Mouse (Mus musculus) liver, postnatal 0 days (tissue): Measurements from ENCODE around the gene Art3. TPM values are rescaled to one million over a fixed set of nuclear protein-coding genes. Genes with fewer than 3 reads are reported as not detected.
A peak's percentile ranks its signal among the peaks of the same experiment; 100 is the strongest.

ENCODE experiments used
- ATAC-seq: fragments of 200-750 bp; cut with Nextera tagmentation; 2 replicates; pipeline ENCODE4 v1.8.0; 2017; ENCODE audit warnings: mild to moderate bottlenecking, moderate library complexity
- DNase-seq: peaks from one replicate; pipeline ENCODE4 v3.0.0-alpha.2; 2016
- H3K27ac ChIP-seq: fragments of 300-500 bp; sonication (generic); 2 replicates; pipeline ENCODE4 v1.5.1; 2014; ENCODE audit warnings: antibody characterized with exemption, moderate library complexity, mild to moderate bottlenecking, low read depth
- H3K27me3 ChIP-seq: fragments of 300-500 bp; sonication (generic); 2 replicates; pipeline ENCODE4 v1.6.1; 2014; ENCODE audit warnings: low read length, control low read depth, mixed read lengths; ENCODE audit not compliant: insufficient read depth
- H3K36me3 ChIP-seq: fragments of 300-500 bp; sonication (generic); replicated peaks from 2 replicates; pipeline ENCODE4 v1.6.1; 2014; ENCODE audit warnings: mild to moderate bottlenecking, control low read depth, low read length, moderate library complexity, mixed read lengths; ENCODE audit not compliant: insufficient read depth
- H3K4me1 ChIP-seq: fragments of 300-500 bp; sonication (generic); 2 replicates; pipeline ENCODE4 v1.6.1; 2014; ENCODE audit warnings: antibody characterized with exemption, mild to moderate bottlenecking, control low read depth; ENCODE audit not compliant: insufficient read depth
- H3K4me2 ChIP-seq: fragments of 300-500 bp; sonication (generic); 2 replicates; pipeline ENCODE4 v1.6.1; 2014; ENCODE audit warnings: low read depth, mild to moderate bottlenecking, low read length, moderate library complexity, mixed read lengths
- H3K4me3 ChIP-seq: fragments of 300-500 bp; sonication (generic); 2 replicates; pipeline ENCODE4 v1.5.1; 2014; ENCODE audit warnings: low read depth, low read length
- H3K9ac ChIP-seq: fragments of 300-500 bp; sonication (generic); replicated peaks from 2 replicates; pipeline ENCODE4 v1.6.1; 2014; ENCODE audit warnings: mild to moderate bottlenecking, moderate library complexity
- H3K9me3 ChIP-seq: fragments of 300-500 bp; sonication (generic); 2 replicates; pipeline ENCODE4 v1.6.1; 2016; ENCODE audit warnings: mild to moderate bottlenecking, control low read depth, low read length, mixed read lengths
- CTCF ChIP-seq: sonication (generic); IDR thresholded peaks from 2 replicates; pipeline ENCODE4 v1.5.1; 2016; ENCODE audit warnings: antibody characterized with exemption, low read depth
- EP300 ChIP-seq: IDR thresholded peaks from 2 replicates; pipeline ENCODE4 v1.6.1; 2016; ENCODE audit warnings: antibody characterized with exemption, low read depth, mild to moderate bottlenecking
- WGBS: fragments of 180-500 bp; shearing (Covaris S2); extraction: QIAGEN DNeasy Blood & Tissue Kit; methylation state at CpG from one replicate; pipeline ENCODE4 v1.1.7; 2014; ENCODE audit not compliant: insufficient replicate concordance; 5-methylcytosine and 5-hydroxymethylcytosine counted together
- polyA plus RNA-seq: library from polyadenylated mRNA; unstranded; fragments of >200 nt; fragmentation: Nextera tagmentation; extraction: Ambion mirVana; gene quantifications from 2 replicates; pipeline ENCODE4 v1.2.1, GENCODE M21; 2015

Art3 gene
- polyA plus RNA-seq, 1 experiment from 2014 or later = 2.3 TPM

DNA sequence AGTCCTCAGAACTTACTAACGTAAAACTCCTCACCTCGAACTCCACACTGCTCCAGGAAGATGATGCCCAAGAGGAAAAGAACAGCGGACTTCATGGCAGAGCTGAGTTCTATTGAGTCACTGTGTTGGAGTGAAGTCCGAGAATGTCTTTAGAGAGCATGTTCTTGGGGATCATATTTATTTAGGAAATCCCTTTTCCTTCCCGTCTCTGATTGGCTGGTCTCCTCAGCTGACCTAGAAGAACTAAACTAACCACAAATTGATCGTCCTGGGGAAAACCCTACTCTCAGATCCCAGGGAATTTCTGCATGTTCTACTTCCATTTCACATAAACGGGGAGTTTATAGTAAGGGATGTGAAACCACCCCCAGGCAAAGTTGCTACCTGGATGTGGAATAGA is 3.7 kb upstream of the Art3 start, which contains the start of gene Cxcl9:
Gene Cxcl9, minus strand, starts transcription at position 151 of the 400 bp plus-strand sequence.
- H3K27ac ChIP-seq = no peak within 1 kb of the TSS
- H3K4me2 ChIP-seq = no peak within 1 kb of the TSS
- no peaks in the 10 kb centered on the region for H3K36me3 ChIP-seq
- H3K9me3 ChIP-seq = no peaks in the 10 kb centered on the region
- DNase-seq (no peak), ATAC-seq (no peak)
- no peak within 1 kb of the TSS for H3K9ac ChIP-seq
- H3K4me1 ChIP-seq = peaks cover 5% of the 10 kb centered on the region; the same call in 1 of the 2 replicates
- no peak within 1 kb of the TSS for H3K4me3 ChIP-seq
- 70% methylated on average over 7 of the region's 7 CpGs for WGBS
- TF ChIP-seq EP300 = no peak
- TF ChIP-seq CTCF = no peak
- no peaks in the 10 kb centered on the region for H3K27me3 ChIP-seq

DNA sequence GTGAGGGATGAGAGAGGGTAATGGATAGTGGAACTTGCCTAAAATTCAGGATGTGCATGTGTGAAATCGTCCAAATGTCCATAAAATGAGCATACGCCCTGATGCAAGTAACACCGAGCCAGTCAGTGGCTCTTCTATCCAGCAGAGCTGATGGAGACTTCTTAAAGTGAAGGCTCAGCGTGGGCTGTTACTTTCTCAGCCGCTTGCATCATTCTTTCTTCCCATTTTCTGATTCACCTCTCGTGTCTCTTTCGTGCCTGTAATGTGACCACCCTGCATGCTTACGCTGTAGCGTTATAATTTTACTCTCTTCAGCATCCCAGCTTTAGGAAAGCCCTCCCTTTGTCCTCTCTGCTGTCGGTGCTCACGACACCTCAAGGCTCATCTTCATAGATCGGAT is 505 bp upstream of the Art3 start:
- Histone ChIP-seq H3K4me1 (peaks cover 5% of the 10 kb centered on the region; the same call in 1 of the 2 replicates), H3K4me2 (no peak overlapping the region; the same call in 1 of the 2 replicates), H3K9me3 (no peaks in the 10 kb centered on the region), H3K36me3 (no peaks in the 10 kb centered on the region), H3K27ac (no peak overlapping the region), H3K9ac (no peak overlapping the region), H3K4me3 (no peak overlapping the region), H3K27me3 (no peaks in the 10 kb centered on the region)
- 77% methylated on average over 12 of the region's 12 CpGs for WGBS
- DNase-seq (no peak), ATAC-seq (no peak)
- TF ChIP-seq EP300 (no peak), CTCF (no peak)

DNA sequence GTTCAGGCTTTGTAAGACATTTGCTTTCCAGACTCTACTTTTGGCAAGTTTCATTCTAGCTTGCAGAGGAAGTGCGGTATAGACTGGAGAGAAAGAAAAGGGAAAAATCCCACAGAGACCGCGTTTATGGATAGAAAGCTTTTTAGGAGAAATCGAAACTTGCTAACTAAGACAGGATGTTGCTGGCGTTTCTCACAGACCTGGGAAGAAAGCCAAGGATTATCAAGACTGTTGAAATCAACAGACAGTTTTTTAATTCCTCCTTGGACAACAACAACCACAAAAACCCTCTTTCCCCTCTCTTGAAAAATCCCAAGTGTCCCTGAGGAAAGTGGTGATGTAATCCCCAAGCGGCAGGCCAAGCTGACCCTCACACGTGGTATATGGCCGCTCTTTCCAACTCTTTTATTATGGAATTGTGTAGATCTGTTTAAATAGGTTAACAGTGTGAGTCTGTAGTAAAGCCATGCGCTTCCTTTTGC is 773 bp downstream of the Art3 start:
- peak overlapping the region; percentile 62 for H3K27ac ChIP-seq
- DNase-seq (no peak), ATAC-seq (no peak)
- no peaks in the 10 kb centered on the region for H3K36me3 ChIP-seq
- H3K4me2 ChIP-seq = peak overlapping the region; percentile 40
- WGBS = 63% methylated on average over 9 of the region's 9 CpGs
- no peak overlapping the region for H3K9ac ChIP-seq
- TF ChIP-seq CTCF (no peak), EP300 (no peak)
- no peaks in the 10 kb centered on the region for H3K9me3 ChIP-seq
- no peak overlapping the region for H3K4me3 ChIP-seq
- H3K4me1 ChIP-seq = peaks cover 3% of the 10 kb centered on the region; the same call in 1 of the 2 replicates
- H3K27me3 ChIP-seq = no peaks in the 10 kb centered on the region

DNA sequence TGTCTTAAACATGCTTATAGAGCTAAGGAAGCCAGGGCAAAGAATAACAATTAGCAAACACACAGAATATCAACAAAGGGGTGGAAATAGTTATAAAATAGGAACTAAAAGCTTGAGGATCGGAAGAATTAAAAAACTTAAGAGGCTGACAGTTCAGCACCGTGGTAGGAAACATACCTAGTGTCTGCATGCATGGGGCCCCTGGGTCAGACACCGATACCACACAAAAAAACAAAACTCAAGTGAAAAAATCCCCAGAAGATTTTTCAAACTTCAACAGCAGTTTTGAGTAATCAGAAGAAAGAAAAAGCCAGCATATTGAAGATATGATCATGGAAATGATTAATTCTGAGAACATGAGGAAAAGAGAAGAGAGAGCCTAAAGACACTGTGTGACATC is 5.1 kb downstream of the Art3 start:
- no peak overlapping the region for H3K4me3 ChIP-seq
- no peaks in the 10 kb centered on the region for H3K9me3 ChIP-seq
- TF ChIP-seq EP300 (no peak), CTCF (no peak)
- ATAC-seq (no peak), DNase-seq (no peak)
- H3K27ac ChIP-seq = no peak overlapping the region
- no peak overlapping the region for H3K4me2 ChIP-seq
- no peaks in the 10 kb centered on the region for H3K4me1 ChIP-seq
- WGBS = 57% methylated on average over 3 of the region's 3 CpGs
- no peaks in the 10 kb centered on the region for H3K36me3 ChIP-seq
- H3K27me3 ChIP-seq = no peaks in the 10 kb centered on the region
- no peak overlapping the region for H3K9ac ChIP-seq

DNA sequence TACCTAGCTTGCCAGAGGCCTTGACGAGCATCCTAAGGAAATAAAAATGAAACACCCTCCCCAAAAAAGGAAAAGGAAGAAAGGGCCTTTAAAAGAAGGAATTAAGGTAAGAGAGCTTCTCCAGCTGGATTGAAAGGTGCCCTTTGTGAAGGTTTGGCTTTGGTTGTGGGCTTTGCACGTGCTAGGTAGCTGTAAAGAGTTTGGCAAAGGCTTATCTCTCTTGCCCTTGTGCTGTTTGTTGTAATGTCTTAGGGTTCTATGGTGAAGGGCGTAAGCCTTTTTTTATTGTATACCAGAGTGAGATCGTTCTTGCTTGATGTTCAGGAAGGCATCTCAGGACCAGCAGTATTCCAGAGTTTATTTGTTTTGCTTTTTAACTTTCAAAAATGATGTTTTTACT is 9.0 kb downstream of the Art3 start:
- no peak for DNase-seq
- Histone ChIP-seq H3K9ac (no peak overlapping the region), H3K4me1 (no peaks in the 10 kb centered on the region), H3K36me3 (no peaks in the 10 kb centered on the region), H3K27me3 (no peaks in the 10 kb centered on the region), H3K9me3 (no peaks in the 10 kb centered on the region), H3K4me3 (no peak overlapping the region), H3K4me2 (no peak overlapping the region), H3K27ac (no peak overlapping the region)
- TF ChIP-seq CTCF (no peak), EP300 (no peak)
- 61% methylated on average over 4 of the region's 4 CpGs for WGBS
- ATAC-seq = no peak

DNA sequence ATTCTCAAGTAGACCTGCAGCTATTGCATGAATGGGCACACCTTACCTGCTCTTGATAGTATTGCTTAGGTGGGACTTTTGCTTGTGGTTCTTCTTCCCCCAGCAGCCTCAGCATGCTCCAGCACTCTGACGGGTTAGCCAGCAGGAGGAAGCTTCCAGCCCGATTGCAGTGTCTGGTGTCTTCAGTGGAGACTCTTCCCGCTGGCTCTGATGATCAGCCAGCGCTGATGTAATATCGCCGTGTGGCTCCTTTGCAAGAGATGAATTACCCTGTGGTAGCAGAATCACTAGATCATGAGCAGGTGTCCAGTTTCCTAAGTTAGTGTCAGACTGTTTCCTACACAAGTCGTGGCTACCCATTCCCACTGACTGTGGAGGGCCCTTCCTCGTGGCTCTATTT is 13.4 kb downstream of the Art3 start:
- no peaks in the 10 kb centered on the region for H3K36me3 ChIP-seq
- H3K9me3 ChIP-seq = no peaks in the 10 kb centered on the region
- H3K9ac ChIP-seq = no peak overlapping the region

More for the DNA sequence above, 13.4 kb downstream of the Art3 start:
- no peaks in the 10 kb centered on the region for H3K27me3 ChIP-seq
- 69% methylated on average over 8 of the region's 8 CpGs for WGBS
- H3K4me2 ChIP-seq = no peak overlapping the region
- DNase-seq = no peak
- ATAC-seq = no peak
- no peak overlapping the region for H3K27ac ChIP-seq
- H3K4me3 ChIP-seq = no peak overlapping the region
- H3K4me1 ChIP-seq = peaks cover 14% of the 10 kb centered on the region
- no peak for TF ChIP-seq CTCF
- TF ChIP-seq EP300 = no peak
